Mouse (Mus musculus) midbrain, embryonic 14.5 days (tissue): ENCODE data around the gene Dnah7c. TPM values are rescaled to one million over a fixed set of nuclear protein-coding genes. Genes with fewer than 3 reads are reported as not detected.
"Not testable (repeated sequence)": the region's sequence is repeated elsewhere in the genome, so short reads cannot be mapped to it uniquely, and the experiment has no call there.

ENCODE experiments used
- ATAC-seq: fragments of 200-750 bp; cut with Nextera tagmentation; 2 replicates; pipeline ENCODE4 v1.8.0; 2017; ENCODE audit warnings: moderate number of reproducible peaks, moderate library complexity; ENCODE audit not compliant: low FRiP score, low TSS enrichment
- DNase-seq: peaks from one replicate; pipeline ENCODE4 v3.0.0-alpha.2; 2015
- H3K27ac ChIP-seq: fragments of 300-500 bp; sonication (generic); replicated peaks from 2 replicates; pipeline ENCODE4 v1.5.1; 2014; ENCODE audit warnings: mild to moderate bottlenecking, low read depth, low read length, moderate library complexity
- H3K27me3 ChIP-seq: fragments of 300-500 bp; sonication (generic); 2 replicates; pipeline ENCODE4 v1.6.1; 2014; ENCODE audit warnings: low read length, control low read depth, mixed read lengths; ENCODE audit not compliant: control insufficient read depth, insufficient read depth
- H3K36me3 ChIP-seq: fragments of 300-500 bp; sonication (generic); 2 replicates; pipeline ENCODE4 v1.6.1; 2014; ENCODE audit warnings: low read length, control low read depth; ENCODE audit not compliant: control insufficient read depth, insufficient read depth
- H3K4me1 ChIP-seq: fragments of 300-500 bp; sonication (generic); 2 replicates; pipeline ENCODE4 v1.6.1; 2014; ENCODE audit warnings: mild to moderate bottlenecking, antibody characterized with exemption, low read length, control low read depth; ENCODE audit not compliant: control insufficient read depth, insufficient read depth
- H3K4me2 ChIP-seq: fragments of 300-500 bp; sonication (generic); 2 replicates; pipeline ENCODE4 v1.6.1; 2014; ENCODE audit warnings: mild to moderate bottlenecking, low read length, moderate library complexity
- H3K4me3 ChIP-seq: fragments of 300-500 bp; sonication (generic); replicated peaks from 2 replicates; pipeline ENCODE4 v1.5.1; 2014; ENCODE audit warnings: low read depth, low read length
- H3K9ac ChIP-seq: fragments of 300-500 bp; sonication (generic); replicated peaks from 2 replicates; pipeline ENCODE4 v1.6.1; 2014; ENCODE audit warnings: mild to moderate bottlenecking, low read length, moderate library complexity
- H3K9me3 ChIP-seq: fragments of 300-500 bp; sonication (generic); 2 replicates; pipeline ENCODE4 v1.6.1; 2016; ENCODE audit warnings: low read length, control low read depth, mixed read lengths; ENCODE audit not compliant: control insufficient read depth
- WGBS: fragments of 180-500 bp; shearing (Covaris S2); extraction: QIAGEN DNeasy Blood & Tissue Kit; methylation state at CpG from one replicate; pipeline ENCODE4 v1.1.7; 2014; 5-methylcytosine and 5-hydroxymethylcytosine counted together
- polyA plus RNA-seq: library from polyadenylated mRNA; unstranded; fragments of >200 nt; fragmentation: Nextera tagmentation; extraction: Ambion mirVana; gene quantifications from 2 replicates; pipeline ENCODE4 v1.2.1, GENCODE M21; 2014

The Dnah7c gene
- polyA plus RNA-seq, 1 experiment from 2014 or later = 0.24 TPM

DNA sequence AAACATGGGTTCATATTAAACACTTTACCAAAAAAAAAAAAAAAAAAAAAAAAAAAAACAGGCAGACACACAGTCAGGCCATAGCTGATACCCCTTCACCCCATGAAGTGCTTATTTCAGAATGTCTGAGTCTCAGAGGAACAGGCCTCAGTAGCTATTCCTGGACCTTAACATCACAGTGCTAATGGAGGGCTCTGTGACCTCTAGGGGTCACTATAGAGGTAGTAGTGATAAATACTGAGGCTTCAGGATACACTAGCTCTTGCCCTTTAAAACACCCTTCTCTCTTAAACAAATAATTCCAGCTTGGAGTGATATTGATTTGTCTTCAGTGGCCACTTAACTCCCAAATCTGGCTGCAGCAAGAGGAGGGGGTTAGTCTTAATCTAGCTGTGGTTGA is 343.9 kb downstream of the Dnah7c start:
- not testable (repeated sequence) for H3K4me2 ChIP-seq, H3K36me3 ChIP-seq, ATAC-seq, H3K9ac ChIP-seq, H3K27ac ChIP-seq, H3K4me1 ChIP-seq, H3K27me3 ChIP-seq, H3K4me3 ChIP-seq, H3K9me3 ChIP-seq
- peak; percentile 5 for DNase-seq

DNA sequence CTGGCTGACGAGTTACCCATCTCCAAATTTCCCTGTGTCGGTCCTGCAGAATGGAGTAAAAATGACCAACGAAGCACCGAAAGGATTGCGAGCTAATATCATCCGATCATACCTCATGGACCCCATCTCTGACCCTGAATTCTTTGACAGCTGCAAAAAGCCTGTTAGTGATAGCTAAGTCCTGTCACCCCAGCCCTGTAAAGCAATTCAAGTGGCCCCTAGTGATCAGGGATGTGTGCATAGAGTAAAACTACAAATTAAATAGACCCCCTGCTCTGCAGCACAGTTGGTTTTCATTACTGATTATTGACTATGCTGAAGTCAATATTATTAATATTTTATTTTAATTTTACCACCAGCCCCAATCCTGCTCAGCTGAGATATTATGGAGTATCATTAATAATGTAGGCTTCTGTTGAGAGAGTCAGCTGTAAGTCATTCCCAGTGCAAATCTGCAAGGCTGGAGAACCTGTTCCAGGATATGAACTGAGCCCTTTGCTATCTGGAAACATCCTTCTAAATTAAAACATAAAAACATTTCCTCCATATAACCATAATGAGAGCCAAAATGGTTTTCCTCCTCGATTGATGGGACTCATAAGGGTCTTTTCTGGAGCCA is 344.8 kb downstream of the Dnah7c start:
- WGBS = 87% methylated on average over 7 of the region's 7 CpGs
- ATAC-seq, DNase-seq, H3K4me1 ChIP-seq, H3K9me3 ChIP-seq, H3K4me2 ChIP-seq, H3K36me3 ChIP-seq, H3K27me3 ChIP-seq, H3K4me3 ChIP-seq, H3K9ac ChIP-seq, H3K27ac ChIP-seq: not testable (repeated sequence)

DNA sequence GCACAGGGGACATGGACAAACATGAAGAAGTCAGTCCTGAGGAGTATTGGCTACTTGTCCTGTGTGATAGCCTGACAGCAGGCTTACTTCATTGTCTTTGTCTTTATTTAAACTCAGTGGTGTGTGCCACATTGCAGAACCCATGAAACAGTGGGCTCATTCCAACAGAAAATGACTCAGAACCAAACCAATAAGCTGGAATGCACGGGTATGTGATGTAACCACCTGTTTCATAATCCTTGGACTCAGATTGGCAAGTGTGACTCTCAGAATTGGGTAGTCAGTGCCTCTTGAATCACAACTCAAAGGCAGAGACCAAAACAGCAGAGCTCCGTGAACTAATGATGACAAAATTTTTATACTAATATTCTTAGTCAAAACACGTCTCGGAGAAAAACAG is 356.8 kb downstream of the Dnah7c start:
- WGBS = 84% methylated on average over 4 of the region's 4 CpGs
- H3K9me3 ChIP-seq, H3K36me3 ChIP-seq, H3K4me2 ChIP-seq, H3K4me1 ChIP-seq, H3K27me3 ChIP-seq, H3K27ac ChIP-seq, ATAC-seq, H3K4me3 ChIP-seq, DNase-seq, H3K9ac ChIP-seq: not testable (repeated sequence)

DNA sequence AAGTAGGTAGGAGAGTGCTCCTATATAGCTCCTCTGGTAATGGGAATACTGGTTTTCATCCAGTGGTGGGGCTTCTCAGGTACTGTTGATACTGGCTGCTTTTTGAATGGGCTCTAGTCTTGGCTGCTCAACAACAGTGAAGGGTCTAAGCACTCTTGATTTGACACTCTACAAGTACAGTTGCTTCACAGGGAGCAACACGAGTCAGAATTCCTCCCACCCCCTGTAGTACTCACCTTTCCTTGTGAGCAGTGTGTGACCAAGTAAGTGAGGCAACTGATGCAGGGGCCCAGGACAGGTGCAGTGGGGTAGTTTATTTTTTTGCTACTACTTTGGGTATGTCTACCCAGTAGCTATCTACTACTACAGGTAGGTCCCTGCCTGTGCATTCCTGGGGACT is 379.7 kb downstream of the Dnah7c start:
- DNase-seq = no peak
- Histone ChIP-seq H3K9ac (no peak overlapping the region), H3K4me2 (no peak overlapping the region), H3K4me1 (no peaks in the 10 kb centered on the region), H3K36me3 (peaks cover 3% of the 10 kb centered on the region), H3K27me3 (no peaks in the 10 kb centered on the region), H3K27ac (no peak overlapping the region), H3K4me3 (no peak overlapping the region), H3K9me3 (no peaks in the 10 kb centered on the region)
- no peak for ATAC-seq
- WGBS = 90% methylated on average over 1 of the region's 1 CpGs

DNA sequence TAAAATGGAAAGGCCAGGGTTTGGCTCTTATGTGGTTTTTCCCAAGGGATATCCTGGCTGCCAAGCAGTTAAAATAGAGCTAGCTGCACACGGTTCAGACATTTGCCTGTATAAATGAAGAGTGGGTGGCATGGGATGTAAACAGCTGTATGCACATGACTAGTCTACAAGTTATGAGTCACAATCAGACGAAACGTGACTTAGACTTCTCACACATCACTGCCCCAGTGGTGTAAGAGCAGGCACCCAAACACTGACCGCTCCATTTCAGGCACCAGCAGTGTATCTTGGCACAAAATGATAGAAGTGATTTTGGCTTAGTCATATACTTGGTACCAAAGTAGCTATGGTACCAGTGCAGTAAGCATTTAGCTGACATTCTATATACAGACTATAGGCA is 383.2 kb downstream of the Dnah7c start:
- H3K4me3 ChIP-seq, DNase-seq, H3K27ac ChIP-seq, H3K9me3 ChIP-seq, H3K4me2 ChIP-seq, H3K27me3 ChIP-seq, H3K4me1 ChIP-seq, H3K9ac ChIP-seq, ATAC-seq: not testable (repeated sequence)
- peaks cover 20% of the 10 kb centered on the region for H3K36me3 ChIP-seq
- WGBS = 94% methylated on average over 4 of the region's 4 CpGs

DNA sequence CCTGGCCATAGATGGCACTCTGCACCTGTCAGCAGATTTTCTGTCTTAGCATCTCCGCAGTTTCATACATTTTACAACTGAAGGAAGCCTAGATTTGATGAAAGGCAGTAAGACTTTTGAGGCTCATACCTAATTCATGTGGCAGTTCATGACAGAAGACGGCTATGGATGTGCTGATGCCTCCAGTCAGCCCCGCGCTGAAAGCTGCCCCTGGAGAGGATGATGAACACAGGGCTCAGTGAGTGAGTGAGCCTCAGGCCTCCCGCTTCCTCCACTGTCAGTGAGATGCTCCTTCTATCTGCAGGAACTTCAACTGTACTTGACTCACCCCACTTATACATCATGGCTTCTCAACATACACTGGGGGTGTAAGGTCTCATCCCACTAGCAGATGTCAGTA is 392.5 kb downstream of the Dnah7c start:
- no peak for ATAC-seq
- H3K4me3 ChIP-seq = no peak overlapping the region
- peak; percentile 6 for DNase-seq
- H3K9me3 ChIP-seq = no peaks in the 10 kb centered on the region
- H3K36me3 ChIP-seq = peaks cover 42% of the 10 kb centered on the region
- H3K27me3 ChIP-seq = no peaks in the 10 kb centered on the region
- no peak overlapping the region for H3K4me2 ChIP-seq
- H3K27ac ChIP-seq = no peak overlapping the region
- no peaks in the 10 kb centered on the region for H3K4me1 ChIP-seq
- 81% methylated on average over 5 of the region's 5 CpGs for WGBS
- no peak overlapping the region for H3K9ac ChIP-seq

DNA sequence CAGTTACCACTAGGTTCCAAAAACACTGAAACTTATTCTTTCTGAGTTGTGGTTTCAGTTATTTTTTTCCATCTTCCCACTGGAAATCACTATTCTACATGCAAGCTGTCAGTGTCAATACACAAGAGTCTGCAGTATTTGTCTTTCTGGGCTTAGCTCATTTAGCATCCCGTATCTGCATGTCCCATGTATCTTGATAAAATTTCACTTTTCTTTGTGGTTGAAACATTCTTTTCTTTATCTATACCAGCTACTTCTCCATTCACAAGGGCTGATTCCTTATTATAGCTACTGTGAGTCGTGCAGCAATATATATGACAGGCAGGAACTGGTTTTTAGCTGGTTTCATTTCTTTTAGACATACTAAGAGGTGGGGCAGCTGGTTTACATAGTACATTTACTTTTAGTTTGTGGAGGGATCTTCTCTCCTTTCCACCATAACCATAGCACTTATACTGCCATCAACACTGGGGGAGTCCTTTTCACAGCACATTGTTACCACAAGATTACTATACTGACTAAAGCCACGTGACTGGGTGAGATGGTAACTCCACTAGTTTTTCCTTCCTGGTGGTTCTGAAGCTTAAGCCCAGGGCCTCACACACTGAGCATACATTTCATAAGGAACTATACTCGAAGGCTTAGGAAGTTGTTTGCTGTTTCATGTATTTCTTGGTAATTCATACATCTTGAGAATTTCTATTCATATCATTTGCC is 397.0 kb downstream of the Dnah7c start:
- Histone ChIP-seq H3K9ac (no peak overlapping the region), H3K9me3 (no peaks in the 10 kb centered on the region), H3K4me1 (no peaks in the 10 kb centered on the region), H3K27me3 (no peaks in the 10 kb centered on the region), H3K27ac (no peak overlapping the region), H3K4me2 (no peak overlapping the region), H3K36me3 (peaks cover 58% of the 10 kb centered on the region), H3K4me3 (no peak overlapping the region)
- DNase-seq (no peak), ATAC-seq (no peak)
- WGBS = 92% methylated on average over 4 of the region's 4 CpGs

DNA sequence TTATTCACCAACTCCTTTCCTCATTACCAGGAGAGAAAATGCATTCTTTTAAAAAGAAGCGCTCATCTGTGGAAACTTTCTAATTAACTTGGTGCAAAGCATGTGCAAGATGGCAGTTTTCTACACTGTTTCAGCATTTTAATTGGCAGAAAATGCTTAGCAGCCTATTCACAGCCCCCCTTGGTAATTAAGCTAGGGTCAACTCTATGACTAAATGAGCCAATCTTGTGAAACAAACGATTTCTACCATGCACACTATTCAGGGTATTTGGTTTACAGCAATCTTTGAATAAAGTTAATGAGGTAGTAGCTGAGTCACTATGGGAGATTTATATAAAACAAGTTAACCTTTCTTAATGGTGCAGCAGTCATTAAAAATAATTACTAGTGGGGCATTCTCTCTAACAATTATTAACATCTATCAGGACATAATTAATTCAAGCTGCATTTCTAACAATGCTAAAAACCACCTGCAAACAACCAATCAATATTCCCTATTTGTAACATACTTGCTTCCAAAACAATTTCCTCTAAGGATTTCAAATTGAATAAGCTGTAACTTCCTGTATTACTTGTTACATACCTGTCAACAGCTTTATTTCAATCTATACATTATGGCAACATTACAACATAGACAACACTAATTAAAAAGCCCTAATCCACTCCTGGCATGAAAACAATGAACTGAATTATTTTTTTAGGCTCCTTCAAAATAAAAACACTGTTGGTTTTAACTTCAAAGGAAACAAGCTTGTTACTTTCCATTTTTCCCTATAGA is 404.9 kb downstream of the Dnah7c start:
- WGBS = 61% methylated on average over 2 of the region's 2 CpGs
- Histone ChIP-seq H3K4me2 (no peak overlapping the region), H3K27me3 (no peaks in the 10 kb centered on the region), H3K9me3 (no peaks in the 10 kb centered on the region), H3K36me3 (peaks cover 19% of the 10 kb centered on the region), H3K4me3 (no peak overlapping the region), H3K27ac (no peak overlapping the region), H3K9ac (no peak overlapping the region), H3K4me1 (no peaks in the 10 kb centered on the region)
- no peak for ATAC-seq
- DNase-seq = peak; percentile 30
